Mouse (Mus musculus) neural tube, embryonic 11.5 days (tissue): ENCODE data around the gene Ephb4. TPM values are rescaled to one million over a fixed set of nuclear protein-coding genes. Genes with fewer than 3 reads are reported as not detected.

Source experiments
- ATAC-seq: fragments of 200-750 bp; cut with Nextera tagmentation; 2 replicates; pipeline ENCODE4 v1.8.0; 2017; ENCODE audit warnings: moderate number of reproducible peaks, mild to moderate bottlenecking, moderate TSS enrichment, moderate library complexity; ENCODE audit not compliant: insufficient read depth, low FRiP score, low TSS enrichment
- DNase-seq: peaks from one replicate; pipeline ENCODE4 v3.0.0-alpha.2; 2015; ENCODE audit warnings: low spot score
- H3K27ac ChIP-seq: fragments of 300-500 bp; sonication (generic); 2 replicates; pipeline ENCODE4 v1.5.1; 2014; ENCODE audit warnings: low read depth, mild to moderate bottlenecking, low read length
- H3K27me3 ChIP-seq: fragments of 300-500 bp; sonication (generic); 2 replicates; pipeline ENCODE4 v1.6.1; 2014; ENCODE audit warnings: mild to moderate bottlenecking, low read length, mixed read lengths; ENCODE audit not compliant: control insufficient read depth, insufficient read depth
- H3K36me3 ChIP-seq: fragments of 300-500 bp; sonication (generic); 2 replicates; pipeline ENCODE4 v1.6.1; 2014; ENCODE audit warnings: mild to moderate bottlenecking, low read length, moderate library complexity, mixed read lengths; ENCODE audit not compliant: control insufficient read depth, insufficient read depth
- H3K4me1 ChIP-seq: fragments of 300-500 bp; sonication (generic); 2 replicates; pipeline ENCODE4 v1.6.1; 2014; ENCODE audit warnings: low read length, mixed read lengths; ENCODE audit not compliant: control insufficient read depth, insufficient read depth
- H3K4me2 ChIP-seq: fragments of 300-500 bp; sonication (generic); 2 replicates; pipeline ENCODE4 v1.6.1; 2014; ENCODE audit warnings: low read depth, mild to moderate bottlenecking, moderate library complexity
- H3K4me3 ChIP-seq: fragments of 300-500 bp; sonication (generic); 2 replicates; pipeline ENCODE4 v1.5.1; 2014; ENCODE audit warnings: low read depth, low read length
- H3K9ac ChIP-seq: fragments of 300-500 bp; sonication (generic); 2 replicates; pipeline ENCODE4 v1.6.1; 2014; ENCODE audit warnings: mild to moderate bottlenecking, low read length
- H3K9me3 ChIP-seq: fragments of 300-500 bp; sonication (generic); 2 replicates; pipeline ENCODE4 v1.6.1; 2016; ENCODE audit warnings: low read length; ENCODE audit not compliant: control insufficient read depth
- WGBS: fragments of 180-500 bp; shearing (Covaris S2); extraction: QIAGEN DNeasy Blood & Tissue Kit; methylation state at CpG from one replicate; pipeline ENCODE4 v1.1.7; 2014; 5-methylcytosine and 5-hydroxymethylcytosine counted together
- polyA plus RNA-seq: library from polyadenylated mRNA; unstranded; fragments of >200 nt; fragmentation: Nextera tagmentation; extraction: Ambion mirVana; gene quantifications from 2 replicates; pipeline ENCODE4 v1.2.1, GENCODE M21; 2014

Ephb4 gene
- polyA plus RNA-seq, 1 experiment from 2014 or later, result 33.6 TPM

GRCm38 (mm10) chr5:137348482-137349383, 1.2 kb upstream of the Ephb4 start:
- ATAC-seq, result no peak

GRCm38 (mm10) chr5:137350205-137351057, 522 bp downstream of the Ephb4 start:
- Histone ChIP-seq H3K27ac (peak overlapping the region; percentile 78), H3K9ac (peak overlapping the region; percentile 94), H3K4me3 (peak overlapping the region; percentile 85), H3K4me2 (peak overlapping the region; percentile 92), H3K36me3 (peaks cover 10% of the 10 kb centered on the region), H3K4me1 (peaks cover 26% of the 10 kb centered on the region), H3K27me3 (no peaks in the 10 kb centered on the region), H3K9me3 (no peaks in the 10 kb centered on the region)
- DNase-seq (peak; percentile 45), ATAC-seq (peak; percentile 49; the same call in 1 of the 2 replicates)
- under 1% methylated on average over 50 of the region's 55 CpGs for WGBS

More at GRCm38 (mm10) chr5:137348482-137349383, 1.2 kb upstream of the Ephb4 start:
- Histone ChIP-seq H3K4me2 (peak overlapping the region; percentile 92), H3K36me3 (peaks cover 2% of the 10 kb centered on the region; the same call in 1 of the 2 replicates), H3K27me3 (no peaks in the 10 kb centered on the region), H3K27ac (peak overlapping the region; percentile 78), H3K4me1 (peaks cover 24% of the 10 kb centered on the region), H3K9me3 (no peaks in the 10 kb centered on the region), H3K9ac (peak overlapping the region; percentile 94), H3K4me3 (peak overlapping the region; percentile 85)
- peak; percentile 58 for DNase-seq
- WGBS, result under 1% methylated on average over 33 of the region's 33 CpGs

- no peaks in the 10 kb centered on the region for H3K9me3 ChIP-seq
- H3K4me2 ChIP-seq, result peak overlapping the region; percentile 92
- H3K4me3 ChIP-seq, result peak overlapping the region; percentile 85
- H3K27me3 ChIP-seq, result no peaks in the 10 kb centered on the region
- H3K27ac ChIP-seq, result no peak overlapping the region
- ATAC-seq (no peak), DNase-seq (peak; percentile 42)
- peaks cover 26% of the 10 kb centered on the region for H3K4me1 ChIP-seq
- 2% methylated on average over 8 of the region's 8 CpGs for WGBS
- H3K36me3 ChIP-seq, result peaks cover 10% of the 10 kb centered on the region
- peak overlapping the region; percentile 94 for H3K9ac ChIP-seq
Observed at GRCm38 (mm10) chr5:137351058-137351380, 1.1 kb downstream of the Ephb4 start.

DNA sequence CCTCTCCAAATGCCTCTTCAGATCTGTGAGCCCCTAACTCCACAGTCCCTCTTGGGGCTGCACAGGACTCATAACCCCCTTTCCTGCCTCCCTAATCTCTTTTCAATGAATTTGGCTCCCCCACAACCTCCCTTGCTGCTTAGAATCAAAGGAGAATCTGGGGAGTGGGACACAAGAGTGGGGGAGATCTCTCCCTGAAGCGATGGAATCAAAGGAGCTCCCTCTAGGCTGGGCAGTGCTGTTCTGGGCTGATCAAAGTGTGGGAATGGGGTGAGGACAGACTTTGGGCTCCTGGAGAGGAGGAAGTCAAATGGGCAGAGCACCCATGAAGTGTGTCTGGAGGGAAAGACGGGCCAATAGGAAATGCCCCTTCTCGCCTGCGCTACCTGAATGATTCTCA, 1.5 kb downstream of the Ephb4 start:
- 11% methylated on average over 4 of the region's 4 CpGs for WGBS
- Histone ChIP-seq H3K4me3 (peak overlapping the region; percentile 85), H3K9ac (peak overlapping the region; percentile 94), H3K4me1 (peaks cover 26% of the 10 kb centered on the region), H3K27ac (no peak overlapping the region), H3K4me2 (peak overlapping the region; percentile 92), H3K9me3 (no peaks in the 10 kb centered on the region), H3K36me3 (peaks cover 13% of the 10 kb centered on the region), H3K27me3 (no peaks in the 10 kb centered on the region)
- ATAC-seq, result no peak
- no peak for DNase-seq

GRCm38 (mm10) chr5:137352011-137352975, 2.4 kb downstream of the Ephb4 start:
- peak overlapping the region; percentile 85 for H3K4me3 ChIP-seq
- ATAC-seq (no peak), DNase-seq (no peak)
- peaks cover 13% of the 10 kb centered on the region for H3K36me3 ChIP-seq
- H3K9me3 ChIP-seq, result no peaks in the 10 kb centered on the region
- no peaks in the 10 kb centered on the region for H3K27me3 ChIP-seq
- peak overlapping the region; percentile 92 for H3K4me2 ChIP-seq
- H3K27ac ChIP-seq, result no peak overlapping the region
- peak overlapping the region; percentile 94 for H3K9ac ChIP-seq
- H3K4me1 ChIP-seq, result peaks cover 26% of the 10 kb centered on the region
- WGBS, result 17% methylated on average over 15 of the region's 16 CpGs

- Histone ChIP-seq H3K4me2 (no peak overlapping the region), H3K4me1 (peaks cover 16% of the 10 kb centered on the region; the same call in 1 of the 2 replicates), H3K27ac (no peak overlapping the region), H3K36me3 (peaks cover 16% of the 10 kb centered on the region), H3K9ac (no peak overlapping the region), H3K27me3 (no peaks in the 10 kb centered on the region), H3K4me3 (no peak overlapping the region), H3K9me3 (no peaks in the 10 kb centered on the region)
- 93% methylated on average over 17 of the region's 17 CpGs for WGBS
- ATAC-seq, result no peak
- DNase-seq, result no peak
Observed at GRCm38 (mm10) chr5:137354091-137354490, 4.2 kb downstream of the Ephb4 start.

DNA sequence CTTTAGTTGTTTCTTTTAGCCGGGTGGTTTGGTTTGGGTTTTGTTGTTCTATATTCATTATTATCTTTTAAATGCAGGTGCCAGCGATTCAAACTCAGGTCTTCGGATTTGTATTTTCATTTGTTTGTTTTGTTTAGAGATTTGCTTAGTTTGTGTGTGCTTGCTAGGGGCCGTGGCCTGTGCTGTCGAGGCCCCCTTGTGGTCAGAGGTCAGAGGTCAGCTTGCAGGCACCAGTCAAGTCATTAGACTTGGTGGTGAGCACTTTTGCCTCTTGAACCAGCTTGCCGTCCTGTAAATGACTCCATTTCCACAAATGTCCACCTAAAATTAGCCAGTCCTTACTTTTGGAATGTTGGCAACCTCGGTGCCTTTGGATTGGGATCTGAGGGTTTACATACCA, 8.5 kb downstream of the Ephb4 start:
- no peak overlapping the region for H3K4me2 ChIP-seq
- no peaks in the 10 kb centered on the region for H3K9me3 ChIP-seq
- ATAC-seq (no peak), DNase-seq (no peak)
- H3K36me3 ChIP-seq, result peaks cover 38% of the 10 kb centered on the region
- H3K4me1 ChIP-seq, result 0 out of 2 replicates have a peak, but pooled peaks cover 2% of the 10 kb centered on the region
- no peak overlapping the region for H3K4me3 ChIP-seq
- no peaks in the 10 kb centered on the region for H3K27me3 ChIP-seq
- 49% methylated on average over 7 of the region's 7 CpGs for WGBS
- no peak overlapping the region for H3K27ac ChIP-seq
- no peak overlapping the region for H3K9ac ChIP-seq

DNA sequence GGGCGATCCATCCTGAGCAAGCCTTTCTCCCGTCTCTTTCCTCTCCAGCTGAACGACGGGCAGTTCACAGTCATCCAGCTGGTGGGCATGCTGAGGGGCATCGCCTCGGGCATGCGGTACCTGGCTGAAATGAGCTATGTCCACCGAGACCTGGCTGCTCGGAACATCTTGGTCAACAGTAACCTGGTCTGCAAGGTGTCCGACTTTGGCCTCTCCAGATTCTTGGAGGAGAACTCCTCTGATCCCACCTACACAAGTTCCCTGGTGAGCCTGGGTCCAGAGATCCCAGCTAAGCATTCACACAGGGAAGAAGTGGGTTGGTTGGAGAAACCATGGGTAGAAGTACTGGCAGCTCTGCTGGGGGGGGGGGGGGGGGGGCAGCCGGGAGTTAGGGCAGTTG, 19.8 kb downstream of the Ephb4 start:
- ATAC-seq (no peak), DNase-seq (no peak)
- no peak overlapping the region for H3K4me3 ChIP-seq
- H3K4me2 ChIP-seq, result no peak overlapping the region
- no peaks in the 10 kb centered on the region for H3K9me3 ChIP-seq
- peaks cover 47% of the 10 kb centered on the region for H3K36me3 ChIP-seq
- no peak overlapping the region for H3K9ac ChIP-seq
- WGBS, result 97% methylated on average over 11 of the region's 11 CpGs
- H3K4me1 ChIP-seq, result no peaks in the 10 kb centered on the region
- no peaks in the 10 kb centered on the region for H3K27me3 ChIP-seq
- H3K27ac ChIP-seq, result no peak overlapping the region
